Mouse (Mus musculus) erythroblast, embryonic 14.5 days (primary cell): Measurements from ENCODE around the gene Tor4a.

Experiments
- GATA1 ChIP-seq: IDR thresholded peaks from 2 replicates; pipeline ENCODE4 v1.6.1; 2012; ENCODE audit warnings: low read length, inconsistent platforms, mixed read lengths
- TAL1 ChIP-seq: IDR thresholded peaks from 3 replicates; pipeline ENCODE4 v1.6.1; 2012; ENCODE audit warnings: low read length, inconsistent platforms, mixed read lengths

GRCm38 (mm10) chr2:25234551-25235220 is 38.0 kb upstream of the Tor4a start:
- no peak for TF ChIP-seq TAL1
- TF ChIP-seq GATA1 = no peak
